Mouse (Mus musculus): Measurements from ENCODE around the gene Efcab11.

DNA sequence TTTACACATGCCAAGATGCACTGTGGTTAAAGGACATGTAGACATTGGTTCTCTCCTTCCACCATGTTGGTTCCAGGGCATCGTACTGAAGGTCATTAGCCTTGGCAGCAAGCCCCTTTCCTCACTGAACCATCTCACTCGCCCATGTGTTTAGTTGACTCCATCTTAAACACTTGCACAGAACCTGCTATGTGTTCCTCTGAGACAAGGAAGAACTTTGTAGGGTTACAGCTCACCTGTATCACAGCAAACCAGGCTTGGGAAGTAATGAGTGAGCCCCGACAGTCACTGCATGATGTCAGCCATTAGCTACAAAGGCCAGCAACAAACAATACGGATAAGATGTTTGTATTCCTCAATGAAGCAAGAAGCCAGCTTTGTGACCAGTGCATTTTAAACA is 13.6 kb upstream of the Efcab11 start:
- TF ChIP-seq CTCF (IDR thresholded peaks at IDR 0.05; ENCODE audit: insufficient read depth, low read length) (no peak), POLR2A (IDR thresholded peaks at IDR 0.05; ENCODE audit: borderline replicate concordance, extremely low read depth, low read depth, low read length) (no peak)

Measured in lung, adult 2 months (tissue).